In genomic region chr2:167278751-167279526, GRCm38 (mm10) we compare ENCODE assay signal across 9 mouse cellular contexts. TPM values are rescaled to one million over a fixed set of nuclear protein-coding genes. Genes with fewer than 3 reads are reported as not detected.
DNase-seq lines count a peak whose midpoint lies in the region; ATAC-seq and TF ChIP-seq lines count a peak whose summit lies in the region.
"Had no signal": no experiment of that assay in that cellular context is flagged by ENCODE, and none has a peak within 500 bp of the region (broad histone marks: within the 10 kb centered on the region; RNA-seq: fewer than 3 reads in every experiment).

No protein-coding gene starts in this region.

- no peaks in the 10 kb centered on the region for H3K36me3 ChIP-seq in forebrain, embryonic 13.5 days (ENCODE audit: poor library complexity, severe bottlenecking)
- H3K36me3 ChIP-seq in hindbrain, embryonic 14.5 days (replicated peaks; ENCODE audit: control insufficient read depth, insufficient read depth) = no peaks in the 10 kb centered on the region

- no peak overlapping the region for H3K27ac ChIP-seq in forebrain, embryonic 13.5 days
- H3K27ac ChIP-seq in hindbrain, embryonic 14.5 days = no peak overlapping the region
- no peak overlapping the region for H3K27ac ChIP-seq in left cerebral cortex, adult 2 months

- H3K4me3 ChIP-seq in forebrain, embryonic 13.5 days = no peak overlapping the region
- no peak overlapping the region for H3K4me3 ChIP-seq in hindbrain, embryonic 14.5 days (replicated peaks; ENCODE audit: low read length)
- no peak overlapping the region for H3K4me3 ChIP-seq in left cerebral cortex, adult 2 months
- H3K4me3 ChIP-seq: megakaryocyte, embryonic 14.5 days had no signal

- intact Hi-C loops in left cerebral cortex, adult 2 months (cut with DNase I) = loop anchor here (1.0 kb wide), 1 partner anchor 57 kb away; no protein-coding TSS in a partner anchor

- WGBS in forebrain, embryonic 13.5 days = 63% methylated on average over 17 of the region's 17 CpGs
- 59% methylated on average over 17 of the region's 17 CpGs for WGBS in hindbrain, embryonic 14.5 days

- ATAC-seq in cerebellum, adult (ENCODE audit: insufficient number of reproducible peaks, low FRiP score, low TSS enrichment) = peak; percentile 60
- peak; percentile 45; the same call in 1 of the 2 replicates for ATAC-seq in forebrain, embryonic 13.5 days
- no peak for ATAC-seq in hindbrain, embryonic 14.5 days (ENCODE audit: low FRiP score)

- peak; percentile 87 for TF ChIP-seq CTCF in left cerebral cortex, adult 2 months (IDR thresholded peaks at IDR 0.05)

- no peaks in the 10 kb centered on the region; the same call in 1 of the 2 replicates for H3K27me3 ChIP-seq in forebrain, embryonic 13.5 days
- no peaks in the 10 kb centered on the region for H3K27me3 ChIP-seq in hindbrain, embryonic 14.5 days (ENCODE audit: control insufficient read depth, insufficient read depth, low read length)

- no peaks in the 10 kb centered on the region for H3K9me3 ChIP-seq in forebrain, embryonic 13.5 days (replicated peaks)
- no peaks in the 10 kb centered on the region for H3K9me3 ChIP-seq in hindbrain, embryonic 14.5 days (ENCODE audit: control insufficient read depth, low read length)

- H3K4me2 ChIP-seq in forebrain, embryonic 13.5 days = no peak overlapping the region
- no peak overlapping the region for H3K4me2 ChIP-seq in hindbrain, embryonic 14.5 days (replicated peaks)

- H3K4me1 ChIP-seq in forebrain, embryonic 13.5 days = no peaks in the 10 kb centered on the region
- no peaks in the 10 kb centered on the region for H3K4me1 ChIP-seq in hindbrain, embryonic 14.5 days (replicated peaks; ENCODE audit: control insufficient read depth, insufficient read depth, low read length)

- H3K9ac ChIP-seq in forebrain, embryonic 13.5 days = no peak overlapping the region
- no peak overlapping the region for H3K9ac ChIP-seq in hindbrain, embryonic 14.5 days

- DNase-seq in layer of hippocampus, adult 11-12 months (ENCODE audit: low spot score) = peak; percentile 25
- DNase-seq in layer of hippocampus, adult 9-10 months (ENCODE audit: low spot score) = no peak
- DNase-seq in hindbrain, embryonic 14.5 days (ENCODE audit: low spot score) = peak; percentile 62
- DNase-seq in left cerebral cortex, adult 2 months (ENCODE audit: extremely low spot score in 1 of 2, low spot score in 2 of 2) = peak; percentile 63 to 76
- peak; percentile 65 to 79 for DNase-seq in lung, postnatal 4 days
- peak; percentile 65 for DNase-seq in skeletal muscle tissue, adult 2 months (ENCODE audit: low read depth, low spot score)

RNA-seq across cellular contexts. Expression of gene Ptgis, which starts 38.5 kb away (rescaled TPM):
- 3.5 and 4.4 TPM in 2 replicates for polyA plus RNA-seq in forebrain, embryonic 13.5 days (2015; fragmentation: Nextera tagmentation; extraction: Ambion mirVana)
- polyA plus RNA-seq in hindbrain, embryonic 14.5 days (2014; fragmentation: Nextera tagmentation; extraction: Ambion mirVana) = 3.8 and 4.9 TPM in 2 replicates
- 1 to 10 TPM; 1.4 to 1.8 TPM for total RNA-seq in left cerebral cortex, adult 2 months (2021)
